Mouse (Mus musculus): ENCODE measurements around the gene Smu1. TPM values are rescaled to one million over a fixed set of nuclear protein-coding genes. Genes with fewer than 3 reads are reported as not detected.

The Smu1 gene
- polyA plus RNA-seq, 1 experiment from 2014 or later: 190 TPM

DNA sequence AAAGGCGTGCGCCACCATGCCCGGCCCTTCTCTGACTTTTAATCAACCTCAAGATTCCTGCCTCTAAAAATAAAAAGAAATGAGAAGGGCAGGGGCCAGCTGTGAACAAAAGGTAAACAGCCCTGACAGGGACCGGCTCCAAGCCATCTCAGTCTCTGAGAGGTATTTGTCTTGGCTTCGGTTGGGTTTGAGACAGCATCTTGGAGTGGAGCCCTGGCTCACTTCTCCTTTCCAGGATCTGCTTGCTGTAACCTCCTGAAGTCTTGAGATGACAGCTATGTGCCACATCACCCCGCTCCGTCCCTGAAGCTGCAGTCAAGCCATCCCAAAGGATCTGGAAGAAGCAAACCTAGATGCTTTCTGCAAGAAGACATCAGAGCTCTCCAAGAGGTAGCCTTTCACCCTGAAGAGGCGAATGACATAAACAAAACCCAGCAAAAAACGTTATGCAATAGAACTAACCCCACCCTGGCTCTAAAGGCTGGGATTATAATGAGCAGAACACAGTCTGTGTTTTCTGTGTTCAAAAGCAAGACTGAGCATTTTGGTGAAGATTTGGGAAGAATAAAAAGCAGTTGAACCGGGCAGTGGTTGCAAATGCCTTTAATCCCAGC lies 26.9 kb upstream of the Smu1 start:
- no peaks in the 10 kb centered on the region for H3K9me3 ChIP-seq
- H3K4me1 ChIP-seq: peaks cover 18% of the 10 kb centered on the region
- no peak overlapping the region for H3K27ac ChIP-seq (replicated peaks)
- H3K4me3 ChIP-seq: no peak overlapping the region
- no peaks in the 10 kb centered on the region for H3K36me3 ChIP-seq (replicated peaks)
- H3K27me3 ChIP-seq (replicated peaks; ENCODE audit: low read depth, poor library complexity, severe bottlenecking): no peaks in the 10 kb centered on the region
- DNase-seq (ENCODE audit: low spot score): no peak
- 88% methylated on average over 10 of the region's 10 CpGs for WGBS

DNA sequence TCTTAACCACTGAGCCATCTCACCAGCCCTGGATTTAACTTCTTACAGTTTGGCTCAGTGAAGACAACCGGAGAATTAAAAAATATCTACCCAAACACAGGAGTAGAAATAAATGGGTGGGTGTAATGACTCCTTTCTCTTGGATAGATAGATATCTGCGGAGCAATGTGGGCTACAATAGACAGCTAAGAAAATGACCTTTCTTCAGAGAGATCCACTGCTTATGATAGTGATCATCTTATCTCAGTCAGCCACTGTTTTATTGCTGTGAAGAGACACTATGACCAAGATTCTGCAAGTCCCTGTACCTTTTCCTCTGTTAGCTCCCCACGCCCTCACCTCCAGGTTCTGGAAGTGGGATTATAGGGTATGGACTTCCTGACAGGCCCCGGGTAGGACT lies 25.3 kb upstream of the Smu1 start:
- H3K9me3 ChIP-seq: no peaks in the 10 kb centered on the region
- peaks cover 18% of the 10 kb centered on the region for H3K4me1 ChIP-seq
- no peaks in the 10 kb centered on the region for H3K27me3 ChIP-seq (replicated peaks; ENCODE audit: low read depth, poor library complexity, severe bottlenecking)
- H3K36me3 ChIP-seq (replicated peaks): no peaks in the 10 kb centered on the region
- H3K4me3 ChIP-seq: no peak overlapping the region
- 92% methylated on average over 4 of the region's 4 CpGs for WGBS
- no peak overlapping the region for H3K27ac ChIP-seq (replicated peaks)
- DNase-seq (ENCODE audit: low spot score): no peak

DNA sequence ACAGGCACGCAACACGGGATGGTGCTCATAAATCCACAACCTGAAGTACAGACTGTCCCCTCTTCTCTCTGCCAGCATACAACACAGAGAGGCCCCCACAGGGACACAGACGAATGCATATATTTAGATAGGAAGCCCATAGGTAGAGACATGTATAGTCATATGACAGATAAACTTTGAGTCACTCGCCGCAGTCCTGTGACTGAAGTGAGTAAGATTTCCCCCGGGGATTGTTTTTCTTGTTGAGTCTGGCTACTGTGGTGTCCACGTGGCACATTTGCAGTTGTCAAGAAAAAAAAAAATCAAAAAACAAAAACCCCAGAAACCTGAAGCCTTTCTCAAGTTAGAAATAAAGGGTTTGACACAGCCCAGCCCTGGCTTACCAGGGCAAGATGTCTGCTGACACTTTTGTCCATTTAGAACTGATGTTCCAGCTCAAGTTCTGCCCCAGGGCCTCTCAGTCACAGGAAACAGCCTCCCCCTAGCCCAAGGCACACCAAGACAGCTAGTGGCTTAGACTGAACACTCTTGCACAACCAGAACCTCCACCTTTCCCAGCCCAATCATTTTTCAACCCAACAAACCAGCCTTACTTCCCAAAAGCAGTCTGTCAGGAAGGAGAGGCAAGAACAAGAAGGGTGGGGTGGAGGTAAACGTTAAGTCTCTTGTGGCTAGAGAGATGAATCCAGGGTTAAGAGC lies 24.2 kb upstream of the Smu1 start:
- no peak for DNase-seq (ENCODE audit: low spot score)
- no peaks in the 10 kb centered on the region for H3K27me3 ChIP-seq (replicated peaks; ENCODE audit: low read depth, poor library complexity, severe bottlenecking)
- H3K4me3 ChIP-seq: no peak overlapping the region
- no peak overlapping the region for H3K27ac ChIP-seq (replicated peaks)
- H3K36me3 ChIP-seq (replicated peaks): no peaks in the 10 kb centered on the region
- 43% methylated on average over 8 of the region's 8 CpGs for WGBS
- H3K4me1 ChIP-seq: peaks cover 29% of the 10 kb centered on the region
- H3K9me3 ChIP-seq: no peaks in the 10 kb centered on the region

DNA sequence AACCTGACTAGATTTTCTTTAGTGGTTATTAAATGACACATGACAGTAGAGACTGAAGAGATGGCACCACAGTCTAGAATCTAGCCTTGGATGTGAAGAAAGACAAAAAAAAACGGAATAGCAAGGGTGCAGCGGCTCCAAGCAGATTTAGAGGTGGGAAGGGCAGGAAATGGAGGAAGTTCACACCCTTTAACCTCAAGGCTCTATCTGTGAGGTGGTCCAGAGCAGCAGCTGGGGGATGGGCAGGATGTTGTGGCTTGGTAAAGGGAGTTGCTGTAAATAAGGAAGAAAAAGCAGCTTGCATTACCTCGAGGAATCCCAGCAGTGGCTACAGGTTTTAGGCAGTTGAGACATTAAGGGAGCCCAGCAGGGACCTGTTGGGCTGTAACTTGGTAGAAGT lies 23.4 kb upstream of the Smu1 start:
- no peaks in the 10 kb centered on the region for H3K27me3 ChIP-seq (replicated peaks; ENCODE audit: low read depth, poor library complexity, severe bottlenecking)
- 20% methylated on average over 3 of the region's 3 CpGs for WGBS
- H3K4me1 ChIP-seq: peaks cover 34% of the 10 kb centered on the region
- DNase-seq (ENCODE audit: low spot score): no peak
- no peak overlapping the region for H3K27ac ChIP-seq (replicated peaks)
- no peaks in the 10 kb centered on the region for H3K9me3 ChIP-seq
- H3K36me3 ChIP-seq (replicated peaks): no peaks in the 10 kb centered on the region
- H3K4me3 ChIP-seq: no peak overlapping the region

DNA sequence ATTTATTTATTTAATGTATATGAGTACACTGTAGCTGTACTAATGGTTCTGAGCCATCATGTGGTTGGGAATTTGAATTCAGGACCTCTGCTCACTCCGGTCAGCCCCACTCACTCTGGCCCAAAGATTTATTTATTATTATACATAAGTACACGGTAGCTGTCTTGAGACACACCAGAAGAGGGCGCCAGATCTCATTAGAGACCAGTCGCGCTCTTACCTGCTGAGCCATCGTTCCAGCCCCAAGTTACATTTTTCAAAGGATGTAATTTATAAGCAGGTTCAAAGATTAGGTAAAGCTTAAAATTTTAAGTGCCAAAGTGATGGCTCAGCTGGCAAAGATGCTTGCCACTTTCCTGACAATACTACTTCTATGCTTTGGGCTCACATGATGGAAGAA lies 20.9 kb upstream of the Smu1 start:
- Histone ChIP-seq H3K27me3 (replicated peaks; ENCODE audit: low read depth, poor library complexity, severe bottlenecking) (no peaks in the 10 kb centered on the region), H3K4me3 (no peak overlapping the region), H3K9me3 (no peaks in the 10 kb centered on the region), H3K4me1 (peaks cover 53% of the 10 kb centered on the region), H3K27ac (replicated peaks) (no peak overlapping the region), H3K36me3 (replicated peaks) (no peaks in the 10 kb centered on the region)
- DNase-seq (ENCODE audit: low spot score): no peak
- WGBS: 89% methylated on average over 6 of the region's 6 CpGs

DNA sequence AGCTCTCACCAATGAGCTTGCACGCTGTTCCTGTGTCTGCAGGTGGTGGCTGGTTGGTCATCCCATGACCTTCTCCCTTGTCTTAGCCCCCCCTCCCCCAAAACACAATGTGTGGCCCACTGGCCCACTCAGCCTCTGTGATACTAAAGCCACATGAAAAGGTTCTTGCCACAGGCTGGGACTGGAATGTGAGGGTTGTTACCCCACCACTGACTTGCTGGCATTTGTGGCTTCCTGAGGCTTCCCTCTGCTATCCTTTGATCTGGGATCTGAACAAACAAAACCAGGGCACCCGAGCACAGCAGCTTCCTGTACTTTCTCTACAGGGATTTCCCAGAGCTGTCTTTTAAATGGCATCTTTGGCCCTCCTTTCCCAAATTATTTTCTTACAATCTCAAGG lies 19.4 kb upstream of the Smu1 start:
- no peaks in the 10 kb centered on the region for H3K36me3 ChIP-seq (replicated peaks)
- no peak overlapping the region for H3K4me3 ChIP-seq
- no peaks in the 10 kb centered on the region for H3K27me3 ChIP-seq (replicated peaks; ENCODE audit: low read depth, poor library complexity, severe bottlenecking)
- peaks cover 55% of the 10 kb centered on the region for H3K4me1 ChIP-seq
- H3K27ac ChIP-seq (replicated peaks): peak overlapping the region; percentile 24; the same call in 1 of the 2 replicates
- DNase-seq (ENCODE audit: low spot score): peak; percentile 30
- 29% methylated on average over 2 of the region's 2 CpGs for WGBS
- no peaks in the 10 kb centered on the region for H3K9me3 ChIP-seq

DNA sequence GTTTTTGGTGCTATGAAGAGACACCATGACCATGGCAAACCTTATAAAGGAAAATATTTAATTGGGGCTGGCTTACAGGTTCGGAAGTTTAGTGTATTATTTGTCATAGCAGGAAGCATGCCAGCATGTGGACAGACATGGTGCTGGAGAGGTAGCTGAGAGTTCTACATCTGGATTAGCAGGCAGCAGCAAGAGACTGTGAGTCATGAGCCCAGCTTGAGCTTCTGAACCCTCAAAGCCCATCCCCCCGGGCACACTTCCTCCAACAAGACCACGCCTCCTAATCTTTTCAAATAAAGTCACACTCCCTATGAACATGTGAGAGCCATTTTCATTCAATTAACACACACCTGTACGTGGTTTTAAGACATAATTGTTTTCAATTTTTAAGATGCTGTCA lies 18.7 kb upstream of the Smu1 start:
- Histone ChIP-seq H3K9me3 (no peaks in the 10 kb centered on the region), H3K36me3 (replicated peaks) (no peaks in the 10 kb centered on the region), H3K4me1 (peaks cover 48% of the 10 kb centered on the region), H3K4me3 (no peak overlapping the region), H3K27ac (replicated peaks) (no peak overlapping the region), H3K27me3 (replicated peaks; ENCODE audit: low read depth, poor library complexity, severe bottlenecking) (no peaks in the 10 kb centered on the region)
- WGBS: 75% methylated on average over 4 of the region's 4 CpGs
- DNase-seq (ENCODE audit: low spot score): no peak

DNA sequence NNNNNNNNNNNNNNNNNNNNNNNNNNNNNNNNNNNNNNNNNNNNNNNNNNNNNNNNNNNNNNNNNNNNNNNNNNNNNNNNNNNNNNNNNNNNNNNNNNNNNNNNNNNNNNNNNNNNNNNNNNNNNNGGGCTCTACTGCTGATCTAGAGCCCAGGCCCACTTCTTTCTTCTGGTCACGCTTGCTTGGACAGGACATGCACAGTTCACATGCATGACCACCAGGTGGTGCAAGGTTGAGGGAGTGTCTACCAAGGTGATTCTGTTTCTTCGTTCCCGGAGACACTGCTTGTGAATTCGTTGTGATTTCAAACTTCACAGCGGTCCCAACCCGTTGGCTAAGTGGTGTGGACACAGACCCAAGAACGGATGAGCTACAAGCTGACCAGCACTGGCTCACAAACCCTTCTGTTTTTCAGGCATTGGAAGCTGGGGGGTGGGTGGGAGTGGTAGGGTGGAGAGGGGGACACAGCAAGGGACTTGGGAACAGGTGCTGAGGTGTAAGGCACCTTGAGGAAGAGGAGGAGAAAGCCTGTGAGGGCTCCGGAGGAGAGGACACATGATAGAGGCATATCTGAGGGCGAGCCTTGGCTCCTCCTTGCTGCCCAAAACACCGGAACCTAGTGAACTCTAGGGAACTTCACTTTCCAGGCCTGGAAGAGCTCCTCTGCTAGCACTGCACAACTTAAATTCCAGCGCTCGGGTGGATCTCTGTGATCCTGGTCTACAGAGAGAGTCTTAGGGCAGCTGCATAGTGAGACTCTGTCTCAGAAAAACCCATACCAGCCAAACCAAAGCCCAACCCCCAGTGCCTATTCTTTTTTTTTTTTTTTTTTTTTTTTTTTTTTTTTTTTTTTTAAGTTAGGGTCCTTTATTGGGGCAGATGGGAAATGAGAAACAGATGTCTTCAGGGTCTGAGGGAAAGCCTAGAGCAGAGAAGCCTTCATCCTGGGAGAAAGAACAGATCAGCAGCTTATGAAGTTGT lies 16.8 kb upstream of the Smu1 start:
- WGBS: 16% methylated on average over 12 of the region's 12 CpGs
- H3K4me1 ChIP-seq: peaks cover 40% of the 10 kb centered on the region
- H3K9me3 ChIP-seq: no peaks in the 10 kb centered on the region
- H3K4me3 ChIP-seq: peak overlapping the region; percentile 40
- no peaks in the 10 kb centered on the region for H3K27me3 ChIP-seq (replicated peaks; ENCODE audit: low read depth, poor library complexity, severe bottlenecking)
- H3K36me3 ChIP-seq (replicated peaks): no peaks in the 10 kb centered on the region
- H3K27ac ChIP-seq (replicated peaks): peak overlapping the region; percentile 81
- DNase-seq (ENCODE audit: low spot score): peak; percentile 85

DNA sequence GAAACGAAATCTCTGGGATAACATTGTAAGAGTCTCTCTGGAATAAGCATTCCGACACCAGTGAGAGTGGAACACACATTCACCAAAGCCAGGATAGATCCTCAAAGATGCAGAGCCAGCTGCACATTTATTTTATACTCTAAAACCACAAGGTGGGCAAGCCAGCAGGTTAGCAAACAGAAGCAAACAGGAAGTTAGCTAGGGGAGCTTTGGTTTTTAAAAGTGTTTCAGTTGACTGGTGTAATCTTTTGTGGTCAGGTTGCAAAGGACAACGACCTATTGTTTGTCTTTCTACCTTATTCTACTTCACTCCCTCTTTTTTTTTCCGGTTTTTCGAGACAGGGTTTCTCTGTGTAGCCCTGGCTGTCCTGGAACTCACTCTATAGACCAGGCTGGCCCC lies 2.2 kb upstream of the Smu1 start:
- Histone ChIP-seq H3K36me3 (replicated peaks) (peaks cover 12% of the 10 kb centered on the region), H3K9me3 (no peaks in the 10 kb centered on the region), H3K4me3 (no peak overlapping the region), H3K4me1 (peaks cover 3% of the 10 kb centered on the region; the same call in 1 of the 2 replicates), H3K27ac (replicated peaks) (no peak overlapping the region), H3K27me3 (replicated peaks; ENCODE audit: low read depth, poor library complexity, severe bottlenecking) (no peaks in the 10 kb centered on the region; the same call in 1 of the 2 replicates)
- WGBS: 63% methylated on average over 5 of the region's 5 CpGs
- DNase-seq (ENCODE audit: low spot score): no peak

DNA sequence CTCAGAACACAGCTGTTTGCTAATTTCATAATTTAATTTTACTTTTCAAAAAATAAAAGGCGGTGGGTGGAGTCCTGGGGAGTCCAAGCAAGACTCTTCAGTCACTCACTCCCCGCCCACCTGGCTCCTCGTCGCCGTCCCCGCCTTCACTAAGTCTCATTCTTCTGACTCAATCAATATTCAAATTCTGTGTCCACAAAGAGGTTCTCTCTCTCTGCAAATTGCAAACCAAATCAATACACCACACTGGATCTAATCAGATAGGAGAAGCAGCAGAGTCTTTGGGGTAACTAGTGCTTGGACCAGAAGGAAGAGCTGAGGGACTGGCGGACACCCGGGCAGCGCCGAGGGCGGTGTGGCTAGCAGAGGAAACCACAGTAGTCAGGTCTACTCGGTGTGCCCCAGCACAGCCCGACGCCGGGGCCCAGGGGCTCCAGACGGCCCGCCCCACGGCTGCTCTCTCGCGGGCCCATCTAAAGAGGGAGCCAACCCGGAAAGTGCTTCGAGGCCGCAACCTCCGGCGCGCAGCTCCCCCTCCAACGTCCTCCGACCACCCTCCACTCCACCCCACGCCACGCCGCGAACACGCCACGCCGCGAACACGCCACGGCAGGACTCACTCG lies 455 bp downstream of the Smu1 start:
- no peaks in the 10 kb centered on the region for H3K9me3 ChIP-seq
- H3K27me3 ChIP-seq (replicated peaks; ENCODE audit: low read depth, poor library complexity, severe bottlenecking): no peaks in the 10 kb centered on the region; the same call in 1 of the 2 replicates
- H3K4me1 ChIP-seq: peaks cover 3% of the 10 kb centered on the region; the same call in 1 of the 2 replicates
- H3K27ac ChIP-seq (replicated peaks): peak overlapping the region; percentile 89
- H3K36me3 ChIP-seq (replicated peaks): peaks cover 38% of the 10 kb centered on the region
- DNase-seq (ENCODE audit: low spot score): no peak
- peak overlapping the region; percentile 98 for H3K4me3 ChIP-seq
- WGBS: under 1% methylated on average over 39 of the region's 39 CpGs

DNA sequence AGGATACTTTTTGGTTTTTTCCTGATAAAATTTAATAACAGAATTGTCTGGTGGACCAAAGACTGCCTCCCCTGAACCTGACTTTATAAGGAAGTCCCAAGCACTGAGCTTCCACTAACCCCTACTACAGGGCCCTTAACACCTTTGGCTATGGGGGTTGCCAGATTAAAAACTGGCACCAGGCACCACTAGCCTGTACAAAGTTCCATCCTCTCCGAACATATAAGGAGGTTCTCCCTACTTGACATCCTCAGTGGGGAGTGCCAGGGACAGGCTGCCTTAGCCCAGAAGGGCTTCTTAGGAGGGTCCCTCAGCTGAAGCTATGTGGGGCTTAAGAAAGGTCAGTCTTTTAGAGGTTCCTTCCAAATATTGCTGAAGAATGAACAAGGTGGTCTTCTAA lies 22.4 kb downstream of the Smu1 start:
- no peak overlapping the region for H3K4me3 ChIP-seq
- no peaks in the 10 kb centered on the region for H3K9me3 ChIP-seq
- no peak for DNase-seq (ENCODE audit: low spot score)
- WGBS: 82% methylated on average over 1 of the region's 1 CpGs
- no peak overlapping the region for H3K27ac ChIP-seq (replicated peaks)
- H3K27me3 ChIP-seq (replicated peaks; ENCODE audit: low read depth, poor library complexity, severe bottlenecking): no peaks in the 10 kb centered on the region
- H3K4me1 ChIP-seq: no peaks in the 10 kb centered on the region
- peaks cover 98% of the 10 kb centered on the region for H3K36me3 ChIP-seq (replicated peaks)

DNA sequence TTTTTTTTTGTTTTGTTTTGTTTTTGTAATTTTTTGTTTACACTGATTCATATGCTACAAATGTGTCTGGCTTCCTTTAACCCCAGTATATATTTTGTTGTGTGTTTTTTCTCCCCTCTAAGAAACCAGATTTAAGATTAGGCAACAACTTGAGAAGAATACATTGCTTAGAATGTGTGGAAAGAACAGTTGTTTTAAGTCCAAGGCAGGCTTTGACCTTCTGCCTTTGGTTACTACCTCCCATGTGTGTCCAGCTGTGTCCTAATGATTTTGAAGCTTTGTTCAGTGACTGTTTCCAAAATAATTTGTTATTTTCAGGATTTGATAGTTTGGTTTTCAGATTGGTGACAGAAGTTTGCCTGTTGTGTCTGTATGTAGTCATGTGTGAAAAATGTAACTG lies 26.5 kb downstream of the Smu1 start:
- H3K27ac ChIP-seq (replicated peaks): no peak overlapping the region
- DNase-seq (ENCODE audit: low spot score): no peak
- peaks cover 98% of the 10 kb centered on the region for H3K36me3 ChIP-seq (replicated peaks)

More for the DNA sequence above, 26.5 kb downstream of the Smu1 start:
- Histone ChIP-seq H3K4me3 (no peak overlapping the region), H3K27me3 (replicated peaks; ENCODE audit: low read depth, poor library complexity, severe bottlenecking) (no peaks in the 10 kb centered on the region), H3K9me3 (no peaks in the 10 kb centered on the region), H3K4me1 (0 out of 2 replicates have a peak, but pooled peaks cover under 1% of the 10 kb centered on the region)
